Mouse (Mus musculus) intestine, embryonic 14.5 days (tissue): ENCODE measurements around the gene Grk3. TPM values are rescaled to one million over a fixed set of nuclear protein-coding genes. Genes with fewer than 3 reads are reported as not detected.

Source experiments
- ATAC-seq: fragments of 200-750 bp; cut with Nextera tagmentation; replicated peaks from 2 replicates; pipeline ENCODE4 v1.8.0; 2017; ENCODE audit warnings: low read depth, moderate number of reproducible peaks, moderate TSS enrichment, moderate library complexity; ENCODE audit not compliant: low FRiP score, low TSS enrichment
- DNase-seq: peaks from one replicate; pipeline ENCODE4 v3.0.0-alpha.2; 2018; ENCODE audit warnings: low spot score
- H3K27ac ChIP-seq: fragments of 300-500 bp; sonication (generic); 2 replicates; pipeline ENCODE4 v1.5.1; 2014; ENCODE audit warnings: low read depth, mild to moderate bottlenecking, control low read depth
- H3K27me3 ChIP-seq: fragments of 300-500 bp; sonication (generic); replicated peaks from 2 replicates; pipeline ENCODE4 v1.6.1; 2014; ENCODE audit warnings: low read length, control low read depth; ENCODE audit not compliant: control insufficient read depth, insufficient read depth
- H3K36me3 ChIP-seq: fragments of 300-500 bp; sonication (generic); 2 replicates; pipeline ENCODE4 v1.6.1; 2014; ENCODE audit warnings: low read length, control low read depth; ENCODE audit not compliant: control insufficient read depth, insufficient read depth
- H3K4me1 ChIP-seq: fragments of 300-500 bp; sonication (generic); replicated peaks from 2 replicates; pipeline ENCODE4 v1.6.1; 2014; ENCODE audit warnings: low read length, control low read depth, mixed read lengths; ENCODE audit not compliant: control insufficient read depth, insufficient read depth
- H3K4me2 ChIP-seq: fragments of 300-500 bp; sonication (generic); 2 replicates; pipeline ENCODE4 v1.6.1; 2014; ENCODE audit warnings: low read length
- H3K4me3 ChIP-seq: fragments of 300-500 bp; sonication (generic); 2 replicates; pipeline ENCODE4 v1.5.1; 2014; ENCODE audit warnings: low read depth, low read length, control low read depth, mixed read lengths
- H3K9ac ChIP-seq: fragments of 300-500 bp; sonication (generic); 2 replicates; pipeline ENCODE4 v1.6.1; 2014; ENCODE audit warnings: mild to moderate bottlenecking, low read length
- H3K9me3 ChIP-seq: fragments of 300-500 bp; sonication (generic); 2 replicates; pipeline ENCODE4 v1.6.1; 2016; ENCODE audit warnings: low read length, control low read depth; ENCODE audit not compliant: control insufficient read depth
- WGBS: fragments of 180-500 bp; shearing (Covaris S2); extraction: QIAGEN DNeasy Blood & Tissue Kit; methylation state at CpG from one replicate; pipeline ENCODE4 v1.1.7; 2014; 5-methylcytosine and 5-hydroxymethylcytosine counted together
- polyA plus RNA-seq: library from polyadenylated mRNA; unstranded; fragments of >200 nt; fragmentation: Nextera tagmentation; extraction: Ambion mirVana; gene quantifications from 2 replicates; pipeline ENCODE4 v1.2.1, GENCODE M21; 2014

The Grk3 gene
- polyA plus RNA-seq, 1 experiment from 2014 or later = 15.7 TPM

- Histone ChIP-seq H3K36me3 (no peaks in the 10 kb centered on the region), H3K4me1 (peaks cover 7% of the 10 kb centered on the region), H3K9me3 (no peaks in the 10 kb centered on the region), H3K4me2 (no peak overlapping the region), H3K4me3 (no peak overlapping the region), H3K9ac (no peak overlapping the region), H3K27me3 (no peaks in the 10 kb centered on the region), H3K27ac (no peak overlapping the region)
- WGBS = 57% methylated on average over 4 of the region's 4 CpGs
- ATAC-seq (no peak), DNase-seq (no peak)
These were observed 52.1 kb downstream of the Grk3 start for GRCm38 (mm10) chr5:112963495-112963894.

GRCm38 (mm10) chr5:112962166-112962565 lies 53.4 kb downstream of the Grk3 start:
- 78% methylated on average over 6 of the region's 6 CpGs for WGBS
- H3K9me3 ChIP-seq = no peaks in the 10 kb centered on the region
- no peak overlapping the region for H3K27ac ChIP-seq
- ATAC-seq (no peak), DNase-seq (no peak)
- no peaks in the 10 kb centered on the region for H3K27me3 ChIP-seq
- H3K4me3 ChIP-seq = no peak overlapping the region
- no peak overlapping the region for H3K4me2 ChIP-seq
- no peaks in the 10 kb centered on the region for H3K36me3 ChIP-seq
- H3K4me1 ChIP-seq = peaks cover 10% of the 10 kb centered on the region
- no peak overlapping the region for H3K9ac ChIP-seq

- Histone ChIP-seq H3K4me3 (no peak overlapping the region), H3K9ac (no peak overlapping the region), H3K4me2 (no peak overlapping the region), H3K27me3 (no peaks in the 10 kb centered on the region), H3K27ac (no peak overlapping the region), H3K4me1 (peaks cover 12% of the 10 kb centered on the region), H3K36me3 (0 out of 2 replicates have a peak, but pooled peaks cover 2% of the 10 kb centered on the region), H3K9me3 (no peaks in the 10 kb centered on the region)
- DNase-seq (no peak), ATAC-seq (no peak)
- WGBS = 17% methylated on average over 3 of the region's 3 CpGs
These were observed 54.7 kb downstream of the Grk3 start for GRCm38 (mm10) chr5:112960911-112961310.

- DNase-seq (no peak), ATAC-seq (no peak)
- H3K9ac ChIP-seq = no peak overlapping the region
These were observed 57.3 kb downstream of the Grk3 start for GRCm38 (mm10) chr5:112958293-112958692.

GRCm38 (mm10) chr5:112956841-112957240 lies 58.8 kb downstream of the Grk3 start:
- Histone ChIP-seq H3K9ac (no peak overlapping the region), H3K4me1 (peaks cover 9% of the 10 kb centered on the region), H3K4me3 (no peak overlapping the region), H3K4me2 (no peak overlapping the region), H3K27me3 (no peaks in the 10 kb centered on the region), H3K27ac (no peak overlapping the region), H3K9me3 (no peaks in the 10 kb centered on the region), H3K36me3 (0 out of 2 replicates have a peak, but pooled peaks cover 3% of the 10 kb centered on the region)
- 83% methylated on average over 12 of the region's 12 CpGs for WGBS
- ATAC-seq (no peak), DNase-seq (no peak)

More at GRCm38 (mm10) chr5:112958293-112958692, 57.3 kb downstream of the Grk3 start:
- H3K27ac ChIP-seq = no peak overlapping the region
- H3K4me3 ChIP-seq = no peak overlapping the region
- no peaks in the 10 kb centered on the region for H3K27me3 ChIP-seq
- 0 out of 2 replicates have a peak, but pooled peaks cover 3% of the 10 kb centered on the region for H3K36me3 ChIP-seq
- H3K9me3 ChIP-seq = no peaks in the 10 kb centered on the region
- peaks cover 12% of the 10 kb centered on the region for H3K4me1 ChIP-seq
- no peak overlapping the region for H3K4me2 ChIP-seq
- 35% methylated on average over 5 of the region's 5 CpGs for WGBS

- Histone ChIP-seq H3K4me3 (no peak overlapping the region), H3K36me3 (0 out of 2 replicates have a peak, but pooled peaks cover 3% of the 10 kb centered on the region), H3K9me3 (no peaks in the 10 kb centered on the region), H3K4me1 (peaks cover 6% of the 10 kb centered on the region), H3K9ac (no peak overlapping the region), H3K27me3 (no peaks in the 10 kb centered on the region), H3K4me2 (no peak overlapping the region), H3K27ac (no peak overlapping the region)
- ATAC-seq (no peak), DNase-seq (no peak)
- WGBS = 89% methylated on average over 8 of the region's 8 CpGs
These were observed 59.2 kb downstream of the Grk3 start for GRCm38 (mm10) chr5:112956368-112956767.

- H3K27me3 ChIP-seq = no peaks in the 10 kb centered on the region
- H3K9ac ChIP-seq = no peak overlapping the region
- DNase-seq (no peak), ATAC-seq (no peak)
- H3K4me3 ChIP-seq = no peak overlapping the region
- 86% methylated on average over 3 of the region's 3 CpGs for WGBS
- no peaks in the 10 kb centered on the region for H3K9me3 ChIP-seq
- H3K36me3 ChIP-seq = peaks cover under 1% of the 10 kb centered on the region; the same call in 1 of the 2 replicates
- no peak overlapping the region for H3K27ac ChIP-seq
- H3K4me2 ChIP-seq = no peak overlapping the region
- no peaks in the 10 kb centered on the region for H3K4me1 ChIP-seq
These were observed 64.7 kb downstream of the Grk3 start for GRCm38 (mm10) chr5:112950847-112951246.

- WGBS = 63% methylated on average over 7 of the region's 7 CpGs
- DNase-seq = no peak
- Histone ChIP-seq H3K36me3 (peaks cover 16% of the 10 kb centered on the region), H3K4me1 (no peaks in the 10 kb centered on the region), H3K9me3 (no peaks in the 10 kb centered on the region), H3K27ac (no peak overlapping the region), H3K4me2 (no peak overlapping the region), H3K9ac (no peak overlapping the region), H3K4me3 (no peak overlapping the region), H3K27me3 (no peaks in the 10 kb centered on the region)
- no peak for ATAC-seq
These were observed 69.7 kb downstream of the Grk3 start for GRCm38 (mm10) chr5:112945925-112946324.

- DNase-seq (no peak), ATAC-seq (no peak)
- WGBS = 72% methylated on average over 7 of the region's 7 CpGs
- Histone ChIP-seq H3K27me3 (no peaks in the 10 kb centered on the region), H3K27ac (no peak overlapping the region), H3K4me1 (no peaks in the 10 kb centered on the region), H3K4me2 (no peak overlapping the region), H3K9me3 (no peaks in the 10 kb centered on the region), H3K36me3 (peaks cover 35% of the 10 kb centered on the region), H3K4me3 (no peak overlapping the region), H3K9ac (no peak overlapping the region)
These were observed 73.3 kb downstream of the Grk3 start for GRCm38 (mm10) chr5:112942244-112942643.
